Mouse (Mus musculus) right cerebral cortex, adult 2 months (tissue): ENCODE data around the gene Tctn1.

Experiments used
- DNase-seq, 2 experiments: peaks; one replicate each; pipeline ENCODE4 v3.0.0; 2021 to 2022; ENCODE audit warnings: low spot score in 2 of 2

Tctn1 gene

GRCm38 (mm10) chr5:122285767-122286150 lies 21.5 kb upstream of the Tctn1 start:
- no peak for DNase-seq

GRCm38 (mm10) chr5:122285029-122285766 lies 20.9 kb upstream of the Tctn1 start:
- DNase-seq, result peak in 1 of 2 experiments; percentile 50

- DNase-seq, result peak; percentile 88 to 92
Measured at GRCm38 (mm10) chr5:122284183-122285028, 20.1 kb upstream of the Tctn1 start, which contains the start of gene Pptc7. Gene Pptc7, plus strand, starts transcription at chr5:122284365.

- DNase-seq, result no peak
Measured at GRCm38 (mm10) chr5:122283828-122284182, 19.5 kb upstream of the Tctn1 start.

- DNase-seq, result peak in 1 of 2 experiments; percentile 26
Measured at GRCm38 (mm10) chr5:122280827-122281462, 16.7 kb upstream of the Tctn1 start.

- DNase-seq, result no peak
Measured at GRCm38 (mm10) chr5:122280422-122280826, 16.2 kb upstream of the Tctn1 start.

GRCm38 (mm10) chr5:122279799-122280421 lies 15.7 kb upstream of the Tctn1 start:
- no peak for DNase-seq

- no peak for DNase-seq
Measured at GRCm38 (mm10) chr5:122278946-122279345, 14.7 kb upstream of the Tctn1 start.

GRCm38 (mm10) chr5:122274785-122275184 lies 10.5 kb upstream of the Tctn1 start:
- DNase-seq, result no peak

- no peak for DNase-seq
Measured at GRCm38 (mm10) chr5:122272821-122273220, 8.6 kb upstream of the Tctn1 start.

GRCm38 (mm10) chr5:122268858-122269604 lies 4.8 kb upstream of the Tctn1 start:
- DNase-seq, result no peak

- DNase-seq, result peak; percentile 84 to 86
Measured at GRCm38 (mm10) chr5:122267899-122268298, 3.6 kb upstream of the Tctn1 start.

GRCm38 (mm10) chr5:122267136-122267535 lies 2.9 kb upstream of the Tctn1 start:
- no peak for DNase-seq

- DNase-seq, result no peak
Measured at GRCm38 (mm10) chr5:122265942-122266341, 1.7 kb upstream of the Tctn1 start.

- no peak for DNase-seq
Measured at GRCm38 (mm10) chr5:122265187-122265586, 927 bp upstream of the Tctn1 start.

- no peak for DNase-seq
Measured at GRCm38 (mm10) chr5:122262104-122262503, 2.2 kb downstream of the Tctn1 start.

- DNase-seq, result no peak
Measured at GRCm38 (mm10) chr5:122258027-122258741, 6.1 kb downstream of the Tctn1 start.

GRCm38 (mm10) chr5:122251895-122252606 lies 12.2 kb downstream of the Tctn1 start:
- no peak for DNase-seq

GRCm38 (mm10) chr5:122249281-122249680 lies 15.0 kb downstream of the Tctn1 start:
- DNase-seq, result no peak

GRCm38 (mm10) chr5:122247934-122248333 lies 16.3 kb downstream of the Tctn1 start:
- no peak for DNase-seq
